Mouse (Mus musculus): ENCODE data around the gene Pgm2. TPM values are rescaled to one million over a fixed set of nuclear protein-coding genes. Genes with fewer than 3 reads are reported as not detected.

Pgm2 gene
- polyA plus RNA-seq, 1 experiment from 2014 or later = 33.2 TPM

DNA sequence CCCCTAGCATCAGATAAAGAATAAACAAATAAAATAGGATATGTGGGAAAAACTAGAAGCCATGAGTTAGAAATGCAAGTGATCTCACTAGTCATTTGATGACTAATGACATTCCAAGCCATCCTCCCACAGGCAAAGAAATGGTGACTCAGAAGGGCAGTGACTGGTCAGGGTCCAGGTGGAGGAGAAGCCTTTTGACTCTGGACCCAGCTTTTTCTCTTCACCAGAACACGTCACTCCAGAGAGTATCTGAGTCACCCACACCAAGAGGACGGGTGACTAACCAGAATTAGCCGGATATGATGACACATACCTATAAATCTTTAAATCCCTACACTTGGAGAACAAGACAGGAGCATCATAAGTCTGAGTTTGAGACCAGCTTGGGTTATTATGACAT is 19.6 kb downstream of the Pgm2 start:
- H3K9me3 ChIP-seq = no peaks in the 10 kb centered on the region
- H3K27me3 ChIP-seq (replicated peaks) = no peaks in the 10 kb centered on the region
- H3K36me3 ChIP-seq = peaks cover 45% of the 10 kb centered on the region
- H3K4me2 ChIP-seq = no peak overlapping the region
- H3K27ac ChIP-seq = no peak overlapping the region
- 87% methylated on average over 3 of the region's 3 CpGs for WGBS
- H3K9ac ChIP-seq = no peak overlapping the region
- no peak overlapping the region for H3K4me3 ChIP-seq (replicated peaks)
- no peak for ATAC-seq (ENCODE audit: insufficient read depth, low FRiP score, low read depth)
- no peaks in the 10 kb centered on the region for H3K4me1 ChIP-seq

DNA sequence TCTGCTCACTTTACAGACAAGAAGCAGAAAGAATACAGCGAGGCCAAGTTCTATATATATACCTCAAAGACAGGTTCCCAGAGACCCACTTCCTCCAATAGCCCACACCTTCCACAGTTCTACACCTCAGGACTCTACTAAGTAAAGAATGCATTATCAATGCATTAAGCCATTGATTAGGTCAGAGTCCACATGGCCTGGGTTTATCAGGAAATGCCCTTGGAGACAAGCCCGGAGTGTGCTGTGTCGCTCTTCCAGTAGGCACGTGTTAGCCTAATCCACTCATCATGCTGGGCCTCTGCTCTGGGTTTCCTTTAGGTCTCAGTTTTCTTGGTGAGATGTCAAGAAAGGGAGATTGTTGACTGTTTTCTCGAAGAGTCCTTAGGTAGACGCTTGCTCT is 21.5 kb downstream of the Pgm2 start:
- WGBS = 89% methylated on average over 6 of the region's 6 CpGs
- ATAC-seq (ENCODE audit: insufficient read depth, low FRiP score, low read depth) = no peak
- Histone ChIP-seq H3K4me2 (no peak overlapping the region), H3K9me3 (no peaks in the 10 kb centered on the region), H3K4me1 (no peaks in the 10 kb centered on the region), H3K9ac (no peak overlapping the region), H3K27me3 (replicated peaks) (no peaks in the 10 kb centered on the region), H3K4me3 (replicated peaks) (no peak overlapping the region), H3K27ac (no peak overlapping the region), H3K36me3 (peaks cover 41% of the 10 kb centered on the region)

DNA sequence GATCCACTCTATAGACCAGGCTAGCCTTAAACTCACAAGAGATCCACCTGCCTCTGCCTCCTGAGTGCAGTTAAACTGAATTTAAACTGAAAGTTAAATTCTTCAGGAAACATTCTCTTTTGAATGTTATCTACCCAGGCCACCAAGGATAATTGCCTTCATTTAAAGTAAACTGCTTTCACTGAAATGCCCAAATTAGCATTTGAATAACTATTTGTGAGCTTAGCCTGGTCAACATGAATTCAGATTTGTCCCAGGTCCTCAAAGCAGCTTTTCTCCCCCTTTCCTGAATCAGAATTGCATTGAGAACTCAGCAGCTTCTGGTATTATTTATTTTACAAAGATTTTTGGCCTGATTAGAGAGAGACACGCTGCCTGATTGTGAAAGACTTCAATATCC is 24.4 kb downstream of the Pgm2 start:
- no peak overlapping the region for H3K4me3 ChIP-seq (replicated peaks)
- 83% methylated on average over 1 of the region's 1 CpGs for WGBS

DNA sequence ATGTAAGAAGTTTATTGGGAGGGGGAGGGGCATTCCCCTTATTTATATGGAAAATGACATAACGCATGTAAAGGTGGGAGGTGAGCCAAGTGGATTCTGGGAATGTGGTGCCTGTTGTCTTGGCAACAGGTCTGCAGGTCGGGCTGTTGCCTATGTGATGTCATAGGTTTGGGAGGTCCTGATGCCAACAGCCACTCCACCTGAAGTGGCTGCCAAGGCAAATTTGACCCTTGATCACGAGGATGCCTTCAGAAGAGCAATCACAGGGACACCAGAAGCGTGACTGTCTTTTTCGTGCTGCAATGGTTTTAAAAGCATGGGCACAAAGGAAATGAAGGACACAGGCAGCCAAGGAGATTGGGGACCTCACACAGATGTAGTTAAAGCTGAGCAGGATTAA is 33.0 kb downstream of the Pgm2 start:
- H3K36me3 ChIP-seq = 0 out of 2 replicates have a peak, but pooled peaks cover 8% of the 10 kb centered on the region
- no peaks in the 10 kb centered on the region for H3K4me1 ChIP-seq
- H3K27ac ChIP-seq = no peak overlapping the region
- no peak for ATAC-seq (ENCODE audit: insufficient read depth, low FRiP score, low read depth)
- no peak overlapping the region for H3K9ac ChIP-seq
- no peak overlapping the region for H3K4me2 ChIP-seq
- no peaks in the 10 kb centered on the region for H3K27me3 ChIP-seq (replicated peaks)
- H3K4me3 ChIP-seq (replicated peaks) = no peak overlapping the region
- no peaks in the 10 kb centered on the region for H3K9me3 ChIP-seq
- WGBS = 86% methylated on average over 5 of the region's 5 CpGs

More for the DNA sequence above, 24.4 kb downstream of the Pgm2 start:
- no peak overlapping the region for H3K27ac ChIP-seq
- no peak overlapping the region for H3K9ac ChIP-seq
- no peak for ATAC-seq (ENCODE audit: insufficient read depth, low FRiP score, low read depth)
- peaks cover 38% of the 10 kb centered on the region for H3K36me3 ChIP-seq
- H3K4me1 ChIP-seq = no peaks in the 10 kb centered on the region
- no peaks in the 10 kb centered on the region for H3K9me3 ChIP-seq
- H3K4me2 ChIP-seq = no peak overlapping the region
- H3K27me3 ChIP-seq (replicated peaks) = no peaks in the 10 kb centered on the region

DNA sequence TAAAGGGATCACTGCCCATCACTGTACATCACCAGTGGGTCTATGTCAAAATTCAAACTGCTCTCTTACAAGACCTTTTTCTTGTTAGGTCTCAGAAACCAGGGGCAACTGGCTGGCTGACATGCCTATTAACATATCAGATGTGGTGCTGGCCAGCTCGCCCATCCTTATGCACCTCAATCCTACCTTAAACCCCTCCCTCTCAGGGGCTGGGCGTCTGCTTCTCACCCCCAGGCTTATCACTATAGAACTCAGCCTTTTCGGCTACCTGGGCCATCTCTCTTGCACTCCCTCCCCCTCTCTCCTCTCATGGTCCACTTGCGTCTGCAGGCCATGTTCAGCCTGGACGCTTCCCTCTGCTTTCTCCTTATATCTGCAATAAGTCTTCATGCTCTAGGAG is 38.8 kb downstream of the Pgm2 start:
- no peaks in the 10 kb centered on the region for H3K27me3 ChIP-seq (replicated peaks)
- H3K4me3 ChIP-seq (replicated peaks) = no peak overlapping the region
- 71% methylated on average over 5 of the region's 5 CpGs for WGBS
- no peak for ATAC-seq (ENCODE audit: insufficient read depth, low FRiP score, low read depth)
- no peaks in the 10 kb centered on the region for H3K9me3 ChIP-seq
- H3K27ac ChIP-seq = no peak overlapping the region
- no peak overlapping the region for H3K4me2 ChIP-seq
- no peak overlapping the region for H3K9ac ChIP-seq
- 0 out of 2 replicates have a peak, but pooled peaks cover 8% of the 10 kb centered on the region for H3K36me3 ChIP-seq
- no peaks in the 10 kb centered on the region for H3K4me1 ChIP-seq

DNA sequence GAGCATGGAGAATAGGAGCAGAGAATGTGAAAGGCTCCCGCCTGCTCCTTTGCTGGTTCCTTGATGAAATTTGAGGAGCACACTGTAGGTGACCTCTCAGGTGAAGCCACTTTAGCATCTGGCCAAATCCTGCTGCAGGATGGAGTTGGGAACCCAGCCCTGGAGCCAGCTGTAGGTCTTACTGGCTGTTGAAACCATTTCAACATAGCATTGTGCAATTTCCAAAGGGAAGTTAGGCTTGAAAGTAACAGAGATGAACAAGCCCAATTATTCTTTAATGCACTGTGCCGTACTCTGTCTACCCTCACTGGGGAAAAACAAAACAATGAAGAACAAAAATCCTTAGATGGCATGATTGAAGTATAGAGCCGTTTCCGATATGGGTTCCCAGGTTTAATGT is 41.2 kb downstream of the Pgm2 start:
- Histone ChIP-seq H3K27me3 (replicated peaks) (no peaks in the 10 kb centered on the region), H3K4me2 (no peak overlapping the region), H3K9ac (no peak overlapping the region), H3K9me3 (no peaks in the 10 kb centered on the region), H3K27ac (no peak overlapping the region), H3K4me3 (replicated peaks) (no peak overlapping the region), H3K4me1 (no peaks in the 10 kb centered on the region), H3K36me3 (0 out of 2 replicates have a peak, but pooled peaks cover 3% of the 10 kb centered on the region)
- 88% methylated on average over 4 of the region's 4 CpGs for WGBS
- no peak for ATAC-seq (ENCODE audit: insufficient read depth, low FRiP score, low read depth)

DNA sequence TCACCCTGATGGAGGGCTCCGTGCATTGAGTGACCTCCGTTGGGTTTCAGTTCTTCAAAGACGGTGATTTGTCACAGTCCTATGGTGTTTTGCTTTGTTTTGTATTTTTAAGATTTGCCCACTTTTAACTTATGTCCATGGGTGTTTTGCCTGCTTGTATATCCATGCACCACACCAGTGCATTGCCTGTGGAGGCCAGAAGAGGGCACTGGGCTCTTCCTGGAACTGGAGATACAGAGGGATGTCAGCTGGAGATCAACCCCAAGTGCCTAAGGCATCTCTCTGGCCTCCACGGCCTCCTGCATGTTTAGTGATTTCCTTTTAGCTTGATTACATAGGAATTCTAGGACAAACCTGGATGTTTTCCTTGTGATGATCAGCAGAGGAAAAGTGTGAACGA is 43.6 kb downstream of the Pgm2 start:
- Histone ChIP-seq H3K4me3 (replicated peaks) (no peak overlapping the region), H3K9ac (no peak overlapping the region), H3K9me3 (no peaks in the 10 kb centered on the region), H3K27ac (no peak overlapping the region), H3K27me3 (replicated peaks) (no peaks in the 10 kb centered on the region), H3K4me1 (no peaks in the 10 kb centered on the region), H3K36me3 (no peaks in the 10 kb centered on the region), H3K4me2 (no peak overlapping the region)
- ATAC-seq (ENCODE audit: insufficient read depth, low FRiP score, low read depth) = no peak
- 81% methylated on average over 5 of the region's 5 CpGs for WGBS

DNA sequence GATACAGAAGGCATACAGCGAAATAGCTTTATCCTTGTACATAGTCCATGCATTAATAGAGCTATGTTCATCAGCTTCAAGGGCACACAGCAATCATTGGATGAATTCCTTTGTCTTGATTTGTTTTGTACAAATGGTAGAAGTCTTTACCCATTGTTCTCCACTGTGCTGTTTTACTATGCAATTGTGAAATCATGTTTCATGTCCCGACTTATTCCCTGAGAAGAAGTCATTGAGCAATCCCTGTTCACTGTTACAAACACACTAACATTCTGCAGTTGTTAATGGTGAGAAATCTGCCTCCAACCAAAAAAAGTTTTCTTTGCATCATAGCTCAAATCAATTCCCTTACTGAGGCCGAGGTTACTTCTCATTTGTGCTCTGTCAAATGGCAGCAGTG is 47.5 kb downstream of the Pgm2 start:
- H3K9ac ChIP-seq = no peak overlapping the region
- H3K4me2 ChIP-seq = no peak overlapping the region
- no peak for ATAC-seq (ENCODE audit: insufficient read depth, low FRiP score, low read depth)
- no peak overlapping the region for H3K27ac ChIP-seq
- H3K4me3 ChIP-seq (replicated peaks) = no peak overlapping the region
- H3K9me3 ChIP-seq = no peaks in the 10 kb centered on the region
- no peaks in the 10 kb centered on the region for H3K36me3 ChIP-seq
- H3K27me3 ChIP-seq (replicated peaks) = no peaks in the 10 kb centered on the region
- H3K4me1 ChIP-seq = no peaks in the 10 kb centered on the region
- 76% methylated on average over 3 of the region's 3 CpGs for WGBS

DNA sequence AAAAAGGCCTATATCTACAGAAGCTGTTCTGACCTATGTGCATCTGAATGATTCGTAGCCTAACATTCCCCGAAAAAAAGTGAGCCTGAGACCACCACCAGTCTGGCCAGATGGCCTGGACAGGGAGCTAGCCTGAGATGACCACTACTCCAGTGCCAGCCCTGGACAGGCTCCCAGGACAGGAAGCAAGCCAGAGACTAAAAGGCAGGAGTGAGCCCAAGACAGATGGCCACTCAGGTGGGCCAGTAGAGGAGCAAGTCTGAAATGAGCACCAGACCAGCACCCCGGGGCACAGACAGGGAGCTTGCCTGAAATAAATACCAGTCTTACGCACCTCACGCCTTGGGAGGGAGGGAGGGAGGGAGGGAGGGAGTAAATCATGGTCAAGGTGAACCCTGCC is 51.6 kb downstream of the Pgm2 start:
- H3K27ac ChIP-seq = no peak overlapping the region
- no peak for ATAC-seq (ENCODE audit: insufficient read depth, low FRiP score, low read depth)
- H3K9me3 ChIP-seq = no peaks in the 10 kb centered on the region
- no peaks in the 10 kb centered on the region for H3K36me3 ChIP-seq
- H3K4me2 ChIP-seq = no peak overlapping the region
- 77% methylated on average over 5 of the region's 5 CpGs for WGBS
- H3K9ac ChIP-seq = no peak overlapping the region
- H3K4me3 ChIP-seq (replicated peaks) = no peak overlapping the region
- 0 out of 2 replicates have a peak, but pooled peaks cover 6% of the 10 kb centered on the region for H3K4me1 ChIP-seq
- no peaks in the 10 kb centered on the region for H3K27me3 ChIP-seq (replicated peaks)

DNA sequence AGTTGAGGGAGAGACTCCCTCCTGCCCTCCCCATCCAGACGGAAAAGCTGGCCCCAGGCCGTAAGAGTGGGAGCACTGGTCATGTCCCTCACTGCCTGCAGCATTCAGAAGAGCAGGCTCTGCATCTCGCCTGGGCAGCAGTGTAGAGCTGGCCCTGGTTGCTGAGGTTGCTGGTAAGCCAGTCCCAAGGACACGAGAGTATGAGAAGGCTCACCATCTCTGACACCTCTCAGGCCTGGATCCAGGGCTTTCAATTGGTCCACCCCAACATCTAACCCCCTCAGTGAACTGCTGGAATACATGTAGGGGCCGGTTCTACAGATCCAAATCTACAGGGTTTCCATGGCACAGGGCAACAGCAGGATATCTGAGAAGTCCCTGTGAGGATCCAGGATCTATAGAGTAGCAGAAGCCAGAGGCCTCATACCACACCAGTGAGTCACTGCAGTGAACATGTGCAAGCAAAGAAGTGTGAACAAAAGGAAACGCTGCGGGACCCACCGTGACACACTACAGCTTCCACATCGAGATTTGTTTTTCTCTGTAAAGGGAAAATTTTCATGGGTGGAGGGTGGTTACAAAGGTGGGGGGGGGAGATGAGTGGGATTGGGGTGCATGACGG is 53.7 kb downstream of the Pgm2 start:
- no peak overlapping the region for H3K4me2 ChIP-seq
- H3K9ac ChIP-seq = no peak overlapping the region
- H3K36me3 ChIP-seq = no peaks in the 10 kb centered on the region
- 0 out of 2 replicates have a peak, but pooled peaks cover 6% of the 10 kb centered on the region for H3K4me1 ChIP-seq
- H3K9me3 ChIP-seq = no peaks in the 10 kb centered on the region
- H3K27me3 ChIP-seq (replicated peaks) = no peaks in the 10 kb centered on the region
- no peak overlapping the region for H3K27ac ChIP-seq
- no peak overlapping the region for H3K4me3 ChIP-seq (replicated peaks)
- ATAC-seq (ENCODE audit: insufficient read depth, low FRiP score, low read depth) = no peak
- WGBS = 72% methylated on average over 10 of the region's 10 CpGs

DNA sequence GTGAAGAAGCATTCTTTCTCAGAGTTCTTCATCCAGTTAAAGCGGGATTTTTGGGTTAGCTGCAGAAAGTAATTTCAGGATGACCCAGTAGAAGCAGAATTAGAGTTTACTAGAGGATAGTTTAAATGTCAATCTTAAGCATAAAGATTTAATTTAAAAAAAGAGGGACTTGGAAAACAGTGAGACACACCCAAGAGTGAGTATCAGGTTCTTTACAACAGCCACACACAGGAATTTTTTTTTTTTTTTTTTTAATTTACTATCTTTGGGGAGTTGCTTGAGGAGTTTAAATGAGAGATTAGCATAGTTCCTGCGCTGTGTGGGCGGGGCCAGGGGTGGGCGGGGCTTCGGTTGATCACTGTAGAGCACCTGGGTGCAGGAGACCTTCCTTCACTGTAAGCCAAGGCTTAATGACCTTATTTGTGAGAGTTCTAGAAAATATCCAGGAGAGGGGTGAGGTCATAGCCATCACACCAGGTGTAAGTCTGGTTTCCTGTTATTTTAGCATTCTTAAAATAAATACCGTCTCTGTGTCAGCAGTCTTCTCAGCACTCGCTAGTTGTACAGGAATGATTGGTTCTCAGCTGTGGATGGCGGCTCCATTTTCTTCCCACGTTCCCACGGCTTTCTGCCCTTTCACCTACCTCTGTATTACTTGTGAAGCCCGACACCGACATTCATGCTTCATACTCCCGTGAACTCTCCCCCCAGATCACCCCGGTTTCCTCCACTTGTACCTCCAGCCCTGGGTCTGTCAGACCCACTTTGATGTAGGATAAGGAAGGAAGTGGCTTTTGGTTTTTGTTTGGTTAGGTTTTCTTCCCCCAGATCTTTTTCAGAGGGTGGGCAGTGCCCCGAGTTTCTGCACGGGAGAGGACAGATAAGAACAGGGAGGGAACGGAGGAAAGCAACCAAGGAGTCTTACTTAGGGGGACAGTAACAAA is 56.7 kb downstream of the Pgm2 start:
- Histone ChIP-seq H3K27ac (no peak overlapping the region), H3K27me3 (replicated peaks) (no peaks in the 10 kb centered on the region), H3K4me1 (0 out of 2 replicates have a peak, but pooled peaks cover 6% of the 10 kb centered on the region), H3K36me3 (no peaks in the 10 kb centered on the region), H3K4me2 (peak overlapping the region; percentile 45), H3K9ac (no peak overlapping the region), H3K9me3 (no peaks in the 10 kb centered on the region), H3K4me3 (replicated peaks) (peak overlapping the region; percentile 19; the same call in 1 of the 2 replicates)
- ATAC-seq (ENCODE audit: insufficient read depth, low FRiP score, low read depth) = peak; percentile 82
- 14% methylated on average over 17 of the region's 17 CpGs for whole genome bisulfite sequencing

DNA sequence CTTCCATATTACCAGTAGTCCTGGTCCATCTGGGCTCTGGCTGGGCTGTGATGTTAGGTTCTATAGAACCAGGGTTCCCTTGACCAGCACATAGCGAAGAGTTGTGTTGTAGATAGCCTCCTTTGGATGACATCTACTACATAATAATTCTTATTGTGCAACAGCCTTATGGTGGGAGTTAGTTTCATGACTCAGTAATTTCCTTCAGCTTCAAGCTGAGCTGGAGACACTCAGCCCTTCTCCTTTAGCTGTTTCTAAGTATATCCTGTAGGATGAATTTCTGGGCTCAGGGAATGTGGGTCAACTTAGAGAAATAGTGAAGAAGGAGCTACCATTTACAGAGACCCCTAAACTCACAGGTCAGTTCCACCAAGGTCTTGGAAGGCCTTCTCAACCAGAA is 60.6 kb downstream of the Pgm2 start:
- 88% methylated on average over 1 of the region's 1 CpGs for WGBS
- Histone ChIP-seq H3K9me3 (no peaks in the 10 kb centered on the region), H3K4me1 (peaks cover 3% of the 10 kb centered on the region; the same call in 1 of the 2 replicates), H3K27me3 (replicated peaks) (no peaks in the 10 kb centered on the region), H3K9ac (no peak overlapping the region), H3K27ac (no peak overlapping the region), H3K36me3 (no peaks in the 10 kb centered on the region), H3K4me3 (replicated peaks) (no peak overlapping the region), H3K4me2 (no peak overlapping the region)
- no peak for ATAC-seq (ENCODE audit: insufficient read depth, low FRiP score, low read depth)

Data from stomach, embryonic 15.5 days (tissue).